Mouse (Mus musculus): Measurements from ENCODE around the gene Asic1. TPM values are rescaled to one million over a fixed set of nuclear protein-coding genes. Genes with fewer than 3 reads are reported as not detected.
A peak's percentile ranks its signal among the peaks of the same experiment; 100 is the strongest.
"Not testable (repeated sequence)": the region's sequence is repeated elsewhere in the genome, so short reads cannot be mapped to it uniquely, and the experiment has no call there.

The Asic1 gene
- total RNA-seq, 2 experiments from 2014 or later = 0.33 TPM; not detected in 1

GRCm38 (mm10) chr15:99715361-99715865 is 45.2 kb downstream of the Asic1 start:
- ATAC-seq (replicated peaks; ENCODE audit: low FRiP score, low TSS enrichment, poor library complexity, severe bottlenecking) = peak; percentile 84

- no peak for ATAC-seq (replicated peaks; ENCODE audit: low FRiP score, low TSS enrichment, poor library complexity, severe bottlenecking)
Measured at GRCm38 (mm10) chr15:99715982-99716746, 46.0 kb downstream of the Asic1 start.

- no peak for ATAC-seq (replicated peaks; ENCODE audit: low FRiP score, low TSS enrichment, poor library complexity, severe bottlenecking)
Measured at GRCm38 (mm10) chr15:99716814-99717213, 46.6 kb downstream of the Asic1 start.

- no peak for ATAC-seq (replicated peaks; ENCODE audit: low FRiP score, low TSS enrichment, poor library complexity, severe bottlenecking)
Measured at GRCm38 (mm10) chr15:99717386-99718334, 47.5 kb downstream of the Asic1 start, which contains the start of gene Gpd1. Gene Gpd1, plus strand, starts transcription at chr15:99717515.

- ATAC-seq (replicated peaks; ENCODE audit: low FRiP score, low TSS enrichment, poor library complexity, severe bottlenecking) = no peak
Measured at GRCm38 (mm10) chr15:99718461-99719021, 48.4 kb downstream of the Asic1 start.

GRCm38 (mm10) chr15:99719865-99720264 is 49.7 kb downstream of the Asic1 start:
- ATAC-seq (replicated peaks; ENCODE audit: low FRiP score, low TSS enrichment, poor library complexity, severe bottlenecking) = no peak

- ATAC-seq (replicated peaks; ENCODE audit: low FRiP score, low TSS enrichment, poor library complexity, severe bottlenecking) = no peak
Measured at GRCm38 (mm10) chr15:99721921-99722743, 52.0 kb downstream of the Asic1 start.

- no peak for ATAC-seq (replicated peaks; ENCODE audit: low FRiP score, low TSS enrichment, poor library complexity, severe bottlenecking)
Measured at GRCm38 (mm10) chr15:99723120-99723514, 52.9 kb downstream of the Asic1 start.

GRCm38 (mm10) chr15:99723515-99724291 is 53.5 kb downstream of the Asic1 start:
- ATAC-seq (replicated peaks; ENCODE audit: low FRiP score, low TSS enrichment, poor library complexity, severe bottlenecking) = no peak

GRCm38 (mm10) chr15:99724292-99725021 is 54.3 kb downstream of the Asic1 start:
- ATAC-seq (replicated peaks; ENCODE audit: low FRiP score, low TSS enrichment, poor library complexity, severe bottlenecking) = peak; percentile 36

- peak; percentile 83 for ATAC-seq (replicated peaks; ENCODE audit: low FRiP score, low TSS enrichment, poor library complexity, severe bottlenecking)
Measured at GRCm38 (mm10) chr15:99725341-99726155, 55.4 kb downstream of the Asic1 start, which contains the start of gene Cox14. Gene Cox14, plus strand, starts transcription at chr15:99725618.

- ATAC-seq (replicated peaks; ENCODE audit: low FRiP score, low TSS enrichment, poor library complexity, severe bottlenecking) = no peak
Measured at GRCm38 (mm10) chr15:99726549-99726948, 56.4 kb downstream of the Asic1 start.

- not testable (repeated sequence) for ATAC-seq (replicated peaks; ENCODE audit: low FRiP score, low TSS enrichment, poor library complexity, severe bottlenecking)
Measured at GRCm38 (mm10) chr15:99727039-99727438, 56.9 kb downstream of the Asic1 start.

GRCm38 (mm10) chr15:99727525-99727924 is 57.4 kb downstream of the Asic1 start:
- ATAC-seq (replicated peaks; ENCODE audit: low FRiP score, low TSS enrichment, poor library complexity, severe bottlenecking) = no peak

- no peak for ATAC-seq (replicated peaks; ENCODE audit: low FRiP score, low TSS enrichment, poor library complexity, severe bottlenecking)
Measured at GRCm38 (mm10) chr15:99728211-99728610, 58.0 kb downstream of the Asic1 start.

GRCm38 (mm10) chr15:99729056-99729783 is 59.1 kb downstream of the Asic1 start:
- ATAC-seq (replicated peaks; ENCODE audit: low FRiP score, low TSS enrichment, poor library complexity, severe bottlenecking) = no peak

Measured in megakaryocyte-erythroid progenitor cell, adult 5-6 weeks (primary cell).